Mouse (Mus musculus): Measurements from ENCODE around the gene Snap91.

- TF ChIP-seq POLR2A (IDR thresholded peaks at IDR 0.05; ENCODE audit: low read depth, low read length) = no peak
- TF ChIP-seq CTCF (IDR thresholded peaks at IDR 0.05; ENCODE audit: extremely low read depth, insufficient read depth, insufficient read length, insufficient replicate concordance) = no peak
These were observed 163.9 kb downstream of the Snap91 start for GRCm38 (mm10) chr9:86716540-86716939.

All from spleen, adult 2 months (tissue).